Mouse (Mus musculus) regulatory T cell (primary cell): ENCODE measurements around the gene Lypla2.

Experiments used
- in situ Hi-C: fragments of 300-600 bp; cut with MboI, MseI; formaldehyde crosslinking; loops from one replicate; pipeline ENCODE4 v1.15.1; 2025; ENCODE audit warnings: high pct_unique_total_duplicates

Lypla2 gene

GRCm38 (mm10) chr4:135972911-135973811, 735 bp upstream of the Lypla2 start:
- in situ Hi-C loops, result no loop called here

GRCm38 (mm10) chr4:135971805-135972555, 446 bp downstream of the Lypla2 start:
- in situ Hi-C loops, result no loop called here

- in situ Hi-C loops, result no loop called here
These were observed 1.8 kb downstream of the Lypla2 start for GRCm38 (mm10) chr4:135970585-135970984.

- in situ Hi-C loops, result no loop called here
These were observed 3.2 kb downstream of the Lypla2 start for GRCm38 (mm10) chr4:135969070-135969750.

GRCm38 (mm10) chr4:135968271-135968869, 4.1 kb downstream of the Lypla2 start:
- in situ Hi-C loops, result no loop called here

- in situ Hi-C loops, result no loop called here
These were observed 5.2 kb downstream of the Lypla2 start for GRCm38 (mm10) chr4:135967086-135967760.

DNA sequence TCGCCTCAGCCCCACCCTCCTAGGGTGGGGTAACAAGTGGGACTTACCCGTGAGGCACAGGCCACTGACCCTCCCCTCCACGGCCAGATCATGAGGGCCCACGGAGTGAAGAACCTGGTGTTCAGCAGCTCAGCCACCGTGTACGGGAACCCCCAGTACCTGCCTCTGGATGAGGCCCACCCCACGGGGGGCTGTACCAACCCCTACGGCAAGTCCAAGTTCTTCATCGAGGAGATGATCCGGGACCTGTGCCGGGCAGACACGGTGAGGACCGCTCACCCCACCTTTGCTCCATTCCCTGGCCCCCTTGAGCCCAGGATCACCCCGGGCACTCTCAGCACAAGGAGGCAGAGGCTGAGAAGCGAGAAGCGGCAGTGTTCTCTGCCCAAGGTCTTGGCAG, 6.1 kb downstream of the Lypla2 start:
- in situ Hi-C loops, result no loop called here

DNA sequence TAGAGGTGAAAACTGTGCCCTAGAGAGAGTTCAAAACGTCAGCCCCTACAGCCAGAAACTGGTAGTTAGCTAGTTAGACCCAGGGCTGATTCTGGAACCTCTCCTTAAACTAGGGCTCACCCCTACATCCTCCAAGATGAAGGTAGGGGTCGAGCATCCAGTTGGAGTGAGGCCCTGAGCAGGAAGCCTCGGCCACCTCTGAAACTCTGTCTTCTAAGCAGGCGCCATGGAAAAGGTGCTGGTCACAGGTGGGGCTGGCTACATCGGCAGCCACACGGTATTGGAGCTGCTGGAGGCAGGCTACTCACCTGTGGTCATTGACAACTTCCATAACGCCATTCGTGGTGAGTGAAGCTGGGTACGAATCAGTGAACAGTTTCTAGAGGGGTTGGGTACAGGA, 7.3 kb downstream of the Lypla2 start:
- in situ Hi-C loops, result no loop called here

- in situ Hi-C loops, result no loop called here
These were observed 8.0 kb downstream of the Lypla2 start for GRCm38 (mm10) chr4:135964426-135964825.

- in situ Hi-C loops, result no loop called here
These were observed 8.8 kb downstream of the Lypla2 start, which contains the start of gene Gale for GRCm38 (mm10) chr4:135963457-135964193. Gale (plus strand) TSS chr4:135963727.

DNA sequence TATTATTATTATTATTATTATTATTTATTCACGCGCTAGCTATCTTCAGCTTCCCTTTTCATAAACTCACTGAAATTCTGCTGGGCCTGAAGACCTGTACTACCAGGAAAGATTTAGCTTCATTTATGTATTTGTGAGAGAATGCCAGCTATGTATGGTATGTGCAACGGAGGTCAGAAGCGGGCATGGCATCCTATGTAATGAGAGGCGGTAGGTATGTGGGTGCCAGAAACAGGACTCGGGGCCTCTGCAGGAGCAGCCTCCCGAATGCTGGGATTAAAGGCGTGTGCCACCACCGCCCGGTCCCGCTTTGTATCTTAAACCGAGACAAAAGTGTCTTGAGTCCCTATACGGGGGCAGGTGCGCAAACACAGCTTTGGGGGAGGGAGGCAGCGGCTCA, 9.5 kb downstream of the Lypla2 start:
- in situ Hi-C loops, result no loop called here

GRCm38 (mm10) chr4:135962198-135962597, 10.2 kb downstream of the Lypla2 start:
- in situ Hi-C loops, result no loop called here

- in situ Hi-C loops, result no loop called here
These were observed 10.7 kb downstream of the Lypla2 start for GRCm38 (mm10) chr4:135961709-135962108.

DNA sequence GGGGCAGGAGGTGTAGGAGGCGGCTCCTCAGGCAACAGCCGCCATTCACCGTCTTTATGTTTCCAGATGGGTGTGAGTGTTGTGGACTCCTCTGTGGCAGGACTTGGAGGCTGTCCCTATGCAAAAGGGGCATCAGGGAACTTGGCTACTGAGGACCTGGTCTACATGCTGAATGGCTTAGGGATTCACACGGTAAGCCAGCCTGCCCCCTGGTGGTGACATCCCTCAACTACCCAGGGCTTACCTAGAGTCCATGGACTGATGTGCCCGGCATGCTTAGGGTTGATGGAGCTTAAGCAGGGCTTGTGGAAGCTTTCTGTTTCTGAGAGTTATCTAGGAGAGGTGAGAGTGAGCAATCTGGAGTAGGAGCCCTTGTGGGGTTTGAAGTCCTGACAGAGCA, 11.7 kb downstream of the Lypla2 start:
- in situ Hi-C loops, result no loop called here

GRCm38 (mm10) chr4:135958354-135958753, 14.1 kb downstream of the Lypla2 start:
- in situ Hi-C loops, result no loop called here

DNA sequence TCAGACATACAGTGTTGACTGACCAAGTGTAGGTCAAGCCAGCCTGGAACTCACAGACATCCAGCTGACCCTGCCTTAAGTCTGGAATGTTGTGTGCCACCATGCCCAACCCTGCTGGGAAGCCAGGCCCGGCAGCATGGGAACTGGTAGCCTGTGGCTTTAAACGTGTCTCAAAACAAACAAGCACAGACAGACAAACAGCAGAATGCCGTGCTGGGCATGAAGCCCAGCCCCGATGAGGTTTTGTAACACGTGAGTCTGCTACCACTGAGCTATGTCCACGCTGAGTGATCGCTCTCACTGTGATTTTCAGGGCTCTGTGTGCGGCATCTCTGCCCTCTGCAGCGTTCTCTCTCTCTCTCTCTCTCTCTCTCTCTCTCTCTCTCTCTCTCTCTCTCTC, 16.5 kb downstream of the Lypla2 start:
- in situ Hi-C loops, result no loop called here

DNA sequence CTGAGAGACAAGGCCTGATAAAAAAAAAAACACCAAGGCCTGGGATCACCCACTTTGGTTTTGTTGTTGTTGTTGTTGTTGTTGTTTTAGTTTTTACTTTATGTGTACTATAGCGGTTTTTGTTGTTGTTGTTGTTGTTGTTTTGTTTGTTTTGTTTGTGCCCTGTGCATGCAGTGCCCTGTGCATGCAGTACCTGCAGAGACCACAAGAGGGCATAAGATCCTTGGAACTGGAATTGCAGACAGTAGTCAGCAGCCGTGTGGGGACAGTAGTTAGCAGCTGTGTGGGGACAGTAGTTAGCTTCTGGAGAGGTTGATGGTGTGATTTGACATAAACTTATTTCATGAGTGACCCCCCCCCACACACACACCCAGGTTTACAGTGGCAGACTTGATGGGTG, 18.2 kb downstream of the Lypla2 start:
- in situ Hi-C loops, result no loop called here

DNA sequence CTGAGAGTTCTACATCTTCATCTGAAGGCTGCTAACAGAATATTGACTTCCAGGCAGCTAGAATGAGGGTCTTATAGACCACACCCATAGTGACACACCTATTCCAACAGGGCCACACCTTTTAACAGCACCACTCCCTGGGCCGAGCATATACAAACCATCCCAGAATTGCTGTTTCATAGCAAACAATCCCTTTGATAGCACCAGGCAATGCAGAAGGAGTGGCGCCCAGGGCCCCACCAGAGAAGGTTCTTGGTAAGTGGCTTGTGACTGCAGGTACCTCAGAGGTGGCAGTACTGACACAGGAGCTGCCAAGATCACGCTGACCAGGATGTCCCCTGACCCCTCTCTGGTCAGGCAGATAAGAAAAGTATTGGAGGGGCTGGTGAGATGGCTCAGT, 19.2 kb downstream of the Lypla2 start:
- in situ Hi-C loops, result no loop called here

DNA sequence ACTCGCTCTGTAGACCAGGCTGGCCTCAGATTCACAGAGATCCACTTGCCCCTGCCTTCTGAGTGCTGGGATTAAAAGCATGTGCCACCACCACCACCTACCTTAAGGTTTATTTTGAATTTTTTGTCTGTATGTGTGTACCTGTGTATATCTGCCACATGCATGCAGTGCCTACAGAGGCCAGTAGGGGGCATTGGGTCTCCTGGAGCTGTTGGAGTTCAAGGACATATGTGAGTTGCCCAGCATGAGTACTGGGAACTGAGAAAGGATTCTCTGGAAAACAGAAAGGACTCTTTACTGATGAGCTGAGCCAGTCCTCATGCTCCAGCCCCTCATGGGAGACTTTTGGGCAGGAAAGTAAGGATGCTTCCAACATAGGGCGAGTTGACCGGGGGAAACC, 20.9 kb downstream of the Lypla2 start:
- in situ Hi-C loops, result no loop called here

- in situ Hi-C loops, result no loop called here
These were observed 22.1 kb downstream of the Lypla2 start for GRCm38 (mm10) chr4:135950365-135950764.

DNA sequence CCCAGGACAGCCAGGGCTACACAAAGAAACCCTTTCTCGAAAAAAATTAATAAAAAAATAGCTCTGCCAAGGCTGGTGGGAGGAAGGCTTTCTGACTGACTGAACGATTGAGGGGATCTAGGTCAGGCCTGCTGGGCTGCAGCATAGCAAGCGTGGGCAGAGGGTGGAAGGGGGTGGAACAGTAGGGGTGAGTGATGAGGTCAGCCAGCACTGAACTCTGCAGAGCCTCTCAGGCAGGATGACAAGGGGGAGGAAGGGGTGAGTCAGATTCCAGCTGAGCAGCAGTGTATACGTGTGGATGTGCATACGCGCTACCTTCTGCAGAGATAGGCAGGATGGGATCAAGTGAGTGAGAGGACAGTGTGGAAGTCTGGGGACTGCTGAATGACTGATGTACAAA, 22.5 kb downstream of the Lypla2 start:
- in situ Hi-C loops, result no loop called here
